Mouse (Mus musculus) central nervous system, embryonic 14 days (tissue): ENCODE data around the gene 2410004P03Rik. TPM values are rescaled to one million over a fixed set of nuclear protein-coding genes. Genes with fewer than 3 reads are reported as not detected.

Experiments used
- polyA plus RNA-seq: library from polyadenylated mRNA; depleted of rRNA; stranded (reverse); fragments of >200 nt; gene quantifications from 2 replicates; pipeline ENCODE4 v1.2.3, GENCODE M21; 2012; rRNA removed

2410004P03Rik gene
- polyA plus RNA-seq: 1.1 and 1.3 TPM in 2 replicates

DNA sequence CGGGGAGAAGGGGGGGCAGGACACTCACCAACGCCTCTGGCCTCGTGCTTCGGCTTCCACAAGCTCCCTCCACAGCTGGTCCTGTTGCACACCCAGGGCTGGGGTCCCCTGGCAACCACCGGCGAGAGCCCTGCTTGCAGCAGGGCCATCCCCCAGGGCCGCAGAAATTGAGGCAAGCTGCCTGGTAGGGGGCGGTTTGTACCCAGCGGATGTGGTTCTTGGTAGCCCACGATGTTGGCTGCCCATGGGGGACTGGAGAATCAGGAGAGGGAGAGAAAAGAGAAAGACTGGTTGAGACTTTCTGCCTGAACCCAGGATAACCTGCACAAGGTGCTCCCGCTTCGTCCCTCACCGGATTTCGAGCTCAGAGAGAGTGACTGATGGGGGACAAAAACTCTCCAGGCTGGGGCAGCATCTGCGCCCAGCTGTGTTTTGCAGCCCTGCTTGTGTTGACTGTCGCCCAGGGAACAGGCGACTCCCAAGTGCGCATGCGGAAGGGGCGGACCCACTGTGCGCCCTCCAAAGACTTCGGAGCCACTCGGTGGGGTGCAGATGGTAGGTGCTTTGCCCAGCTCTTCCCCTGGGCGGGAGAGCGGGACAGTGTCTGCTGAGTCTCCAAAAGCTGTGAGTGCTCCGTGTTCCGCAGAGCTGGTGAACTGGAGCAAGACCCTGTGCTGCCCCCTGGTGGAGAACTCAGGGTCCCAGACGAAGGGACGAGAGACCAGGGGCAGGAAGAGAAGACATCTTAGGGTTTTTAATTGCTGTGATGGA lies at the start of gene 2410004P03Rik:
2410004P03Rik (minus strand) TSS at position 628 of the 771 bp plus-strand sequence.

DNA sequence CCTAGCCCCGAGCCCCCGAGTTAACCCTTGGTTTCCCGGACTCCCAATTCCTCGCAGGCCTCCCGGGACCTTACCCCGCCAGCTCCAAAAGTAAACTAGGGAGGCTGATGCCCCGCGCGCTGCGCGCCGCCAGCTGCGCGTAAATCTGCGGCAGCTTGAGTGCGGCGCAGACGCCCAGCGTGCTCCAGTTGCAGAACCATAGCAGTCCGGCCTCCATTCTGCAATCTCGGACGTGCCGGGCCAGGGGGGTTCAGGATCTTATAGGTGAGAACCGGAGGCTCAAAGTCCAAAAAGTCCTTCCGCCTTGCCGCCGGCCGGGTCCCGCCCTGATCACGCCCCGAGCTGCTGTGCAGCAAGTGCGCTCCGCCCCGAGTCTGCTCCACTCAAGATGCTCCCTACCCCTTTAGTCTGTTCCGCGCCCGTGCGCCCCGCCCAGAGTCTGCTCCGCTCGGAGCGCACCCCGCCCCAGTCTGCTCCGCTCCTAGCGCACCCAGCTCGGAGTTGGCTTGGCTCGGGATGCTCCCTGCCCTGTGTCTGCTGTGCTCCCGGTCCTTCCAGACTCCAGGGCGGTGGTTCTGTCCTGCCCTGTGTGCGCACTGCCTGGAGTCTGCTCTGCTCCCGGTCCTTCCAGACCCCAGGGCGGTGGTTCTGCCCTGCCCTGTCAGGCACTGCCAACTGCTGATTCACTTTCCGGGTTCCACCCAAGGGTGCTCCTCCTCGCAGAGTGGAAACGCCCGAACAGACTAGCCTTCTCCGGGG lies 11.6 kb downstream of the 2410004P03Rik start, which contains the start of gene Pqlc3:
Pqlc3 (minus strand) TSS at position 670 of the 759 bp plus-strand sequence.

Other genes starting within 250 kb of the 2410004P03Rik start
- 2.2 and 4.4 TPM in 2 replicates for gene Greb1, start 210.8 kb downstream of the 2410004P03Rik start, polyA plus RNA-seq
- 43.7 and 45.5 TPM in 2 replicates for gene E2f6, start 200.8 kb downstream of the 2410004P03Rik start, polyA plus RNA-seq
- gene Rock2, start 116.8 kb downstream of the 2410004P03Rik start, polyA plus RNA-seq: 19.2 and 19.7 TPM in 2 replicates
- gene Pqlc3, start 11.3 kb downstream of the 2410004P03Rik start, polyA plus RNA-seq: 1.2 and 2.1 TPM in 2 replicates
- 4.1 and 4.3 TPM in 2 replicates for gene Kcnf1, start 165.2 kb upstream of the 2410004P03Rik start, polyA plus RNA-seq